Mouse (Mus musculus) frontal cortex, postnatal 25 days (tissue): ENCODE results near the gene Cldn3.
"Not testable (repeated sequence)": the region's sequence is repeated elsewhere in the genome, so short reads cannot be mapped to it uniquely, and the experiment has no call there.

ENCODE experiments used
- DNase-seq, 2 experiments: peaks; one replicate each; pipeline ENCODE4 v3.0.0; 2022; ENCODE audit warnings: low spot score in 2 of 2

Gene Cldn3

GRCm38 (mm10) chr5:134985633-134986297 is at the start of gene Cldn3:
Gene Cldn3 (plus strand): TSS chr5:134986214.
- DNase-seq, result no peak

- DNase-seq, result no peak
Measured at GRCm38 (mm10) chr5:134936626-134937185, 49.3 kb upstream of the Cldn3 start.

- DNase-seq, result no peak
Measured at GRCm38 (mm10) chr5:134939069-134939468, 46.9 kb upstream of the Cldn3 start.

- DNase-seq, result not testable (repeated sequence)
Measured at GRCm38 (mm10) chr5:134939554-134939953, 46.5 kb upstream of the Cldn3 start.

- DNase-seq, result no peak
Measured at GRCm38 (mm10) chr5:134941472-134942209, 44.4 kb upstream of the Cldn3 start.

GRCm38 (mm10) chr5:134942740-134943139 is 43.3 kb upstream of the Cldn3 start:
- no peak for DNase-seq

GRCm38 (mm10) chr5:134944179-134944578 is 41.8 kb upstream of the Cldn3 start:
- DNase-seq, result no peak

GRCm38 (mm10) chr5:134945266-134945959 is 40.6 kb upstream of the Cldn3 start:
- DNase-seq, result no peak

GRCm38 (mm10) chr5:134946063-134946856 is 39.8 kb upstream of the Cldn3 start:
- DNase-seq, result no peak

GRCm38 (mm10) chr5:134946857-134947255 is 39.2 kb upstream of the Cldn3 start, which contains the start of gene Cldn4:
Gene Cldn4 (minus strand): TSS chr5:134946934.
- DNase-seq, result no peak

- DNase-seq, result no peak
Measured at GRCm38 (mm10) chr5:134947420-134948084, 38.5 kb upstream of the Cldn3 start.

GRCm38 (mm10) chr5:134948085-134948439 is 38.0 kb upstream of the Cldn3 start:
- no peak for DNase-seq

GRCm38 (mm10) chr5:134951053-134951884 is 34.7 kb upstream of the Cldn3 start:
- DNase-seq, result no peak

- no peak for DNase-seq
Measured at GRCm38 (mm10) chr5:134955491-134955890, 30.5 kb upstream of the Cldn3 start.

GRCm38 (mm10) chr5:134959114-134959513 is 26.9 kb upstream of the Cldn3 start:
- no peak for DNase-seq

- DNase-seq, result no peak
Measured at GRCm38 (mm10) chr5:134960430-134960829, 25.6 kb upstream of the Cldn3 start.

- no peak for DNase-seq
Measured at GRCm38 (mm10) chr5:134961519-134961918, 24.5 kb upstream of the Cldn3 start.

- no peak for DNase-seq
Measured at GRCm38 (mm10) chr5:134963546-134963945, 22.5 kb upstream of the Cldn3 start.

- DNase-seq, result not testable (repeated sequence)
Measured at GRCm38 (mm10) chr5:134964655-134965054, 21.4 kb upstream of the Cldn3 start.

- peak; percentile 53 to 61 for DNase-seq
Measured at GRCm38 (mm10) chr5:134965473-134965851, 20.6 kb upstream of the Cldn3 start.
